16 mouse cellular contexts compared by ENCODE assay signal in genomic region chr17:31860856-31861255, GRCm38 (mm10).
"Had no signal": no experiment of that assay in that cellular context is flagged by ENCODE, and none has a peak within 500 bp of the region (broad histone marks: within the 10 kb centered on the region; RNA-seq: fewer than 3 reads in every experiment).

No protein-coding gene starts in this region.

- H3K27ac ChIP-seq: layer of hippocampus, adult 2 months; limb, embryonic 10.5 days; limb, embryonic 13.5 days; liver, embryonic 12.5 days; liver, embryonic 15.5 days; lung, embryonic 15.5 days; midbrain, embryonic 10.5 days; midbrain, embryonic 13.5 days had no signal

- H3K4me3 ChIP-seq: layer of hippocampus, adult 2 months; limb, embryonic 10.5 days; limb, embryonic 13.5 days; liver, embryonic 12.5 days; liver, embryonic 15.5 days; lung, embryonic 15.5 days; megakaryocyte, embryonic 14.5 days; midbrain, embryonic 10.5 days; midbrain, embryonic 13.5 days had no signal

- H3K36me3 ChIP-seq: limb, embryonic 10.5 days; limb, embryonic 13.5 days; liver, embryonic 12.5 days; liver, embryonic 15.5 days; lung, embryonic 15.5 days; midbrain, embryonic 10.5 days; midbrain, embryonic 13.5 days had no signal

- H3K9me3 ChIP-seq: limb, embryonic 10.5 days; limb, embryonic 13.5 days; liver, embryonic 12.5 days; liver, embryonic 15.5 days; lung, embryonic 15.5 days; megakaryocyte, embryonic 14.5 days; midbrain, embryonic 10.5 days; midbrain, embryonic 13.5 days had no signal

- H3K27me3 ChIP-seq: limb, embryonic 13.5 days; liver, embryonic 12.5 days; liver, embryonic 15.5 days; lung, embryonic 15.5 days; midbrain, embryonic 13.5 days had no signal

- DNase-seq: kidney, adult 9 months; kidney, postnatal 14 days; layer of hippocampus, adult 9-11 months; liver; lung, postnatal 10 days; lung, postnatal 36 days; thymus, postnatal 25 days had no signal
